Mouse (Mus musculus) stomach, embryonic 15.5 days (tissue): ENCODE data around the gene Myo7a. TPM values are rescaled to one million over a fixed set of nuclear protein-coding genes. Genes with fewer than 3 reads are reported as not detected.

Experiments
- ATAC-seq: fragments of 200-750 bp; cut with Nextera tagmentation; 2 replicates; pipeline ENCODE4 v1.8.0; 2017; ENCODE audit warnings: low read depth, moderate number of reproducible peaks, moderate TSS enrichment; ENCODE audit not compliant: insufficient read depth, low FRiP score
- H3K27ac ChIP-seq: fragments of 300-500 bp; sonication (generic); 2 replicates; pipeline ENCODE4 v1.5.1; 2015; ENCODE audit warnings: mild to moderate bottlenecking, inconsistent platforms
- H3K27me3 ChIP-seq: fragments of 300-500 bp; sonication (generic); replicated peaks from 2 replicates; pipeline ENCODE4 v1.6.1; 2015; ENCODE audit warnings: inconsistent platforms
- H3K36me3 ChIP-seq: fragments of 300-500 bp; sonication (generic); 2 replicates; pipeline ENCODE4 v1.6.1; 2015; ENCODE audit warnings: inconsistent platforms
- H3K4me1 ChIP-seq: fragments of 300-500 bp; sonication (generic); 2 replicates; pipeline ENCODE4 v1.6.1; 2015; ENCODE audit warnings: inconsistent platforms
- H3K4me2 ChIP-seq: fragments of 300-500 bp; sonication (generic); 2 replicates; pipeline ENCODE4 v1.6.1; 2015; ENCODE audit warnings: mild to moderate bottlenecking, inconsistent platforms
- H3K4me3 ChIP-seq: fragments of 300-500 bp; sonication (generic); replicated peaks from 2 replicates; pipeline ENCODE4 v1.5.1; 2015; ENCODE audit warnings: inconsistent platforms
- H3K9ac ChIP-seq: fragments of 300-500 bp; sonication (generic); 2 replicates; pipeline ENCODE4 v1.6.1; 2015; ENCODE audit warnings: inconsistent platforms
- H3K9me3 ChIP-seq: fragments of 300-500 bp; sonication (generic); 2 replicates; pipeline ENCODE4 v1.6.1; 2016; ENCODE audit warnings: inconsistent platforms
- WGBS: fragments of 180-500 bp; shearing (Covaris S2); methylation state at CpG from one replicate; pipeline ENCODE4 v1.1.7; 2015; 5-methylcytosine and 5-hydroxymethylcytosine counted together
- polyA plus RNA-seq: library from polyadenylated mRNA; unstranded; fragments of >200 nt; fragmentation: Nextera tagmentation; extraction: Ambion mirVana; gene quantifications from 2 replicates; pipeline ENCODE4 v1.2.1, GENCODE M21; 2015

The Myo7a gene
- polyA plus RNA-seq, 1 experiment from 2014 or later, result 9.3 TPM

DNA sequence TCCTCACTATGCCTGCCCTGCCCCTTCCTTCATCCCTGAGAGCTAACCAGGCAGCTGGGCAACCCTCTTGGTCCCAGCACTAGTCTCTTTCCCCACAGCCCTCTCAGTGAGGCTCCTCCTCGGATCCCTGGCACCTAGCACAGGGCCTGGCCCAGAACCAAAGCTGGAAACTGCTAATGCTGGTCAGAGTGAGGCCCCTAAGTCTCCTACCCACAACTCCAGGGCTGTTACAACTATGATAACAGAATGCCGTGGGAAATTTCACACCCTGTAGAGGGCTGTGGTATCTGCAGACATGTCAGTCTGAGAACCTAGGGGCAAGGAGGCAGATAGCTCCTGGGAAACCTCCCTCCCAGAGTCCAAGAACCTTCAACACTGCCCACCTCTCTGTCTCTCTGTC is 21.3 kb upstream of the Myo7a start:
- H3K9me3 ChIP-seq, result no peaks in the 10 kb centered on the region
- no peaks in the 10 kb centered on the region for H3K36me3 ChIP-seq
- peaks cover 11% of the 10 kb centered on the region; the same call in 1 of the 2 replicates for H3K4me1 ChIP-seq
- WGBS, result 25% methylated on average over 2 of the region's 2 CpGs
- no peak overlapping the region for H3K9ac ChIP-seq
- no peak overlapping the region for H3K4me3 ChIP-seq
- H3K27me3 ChIP-seq, result no peaks in the 10 kb centered on the region
- H3K27ac ChIP-seq, result no peak overlapping the region
- no peak overlapping the region for H3K4me2 ChIP-seq
- ATAC-seq, result peak; percentile 55

DNA sequence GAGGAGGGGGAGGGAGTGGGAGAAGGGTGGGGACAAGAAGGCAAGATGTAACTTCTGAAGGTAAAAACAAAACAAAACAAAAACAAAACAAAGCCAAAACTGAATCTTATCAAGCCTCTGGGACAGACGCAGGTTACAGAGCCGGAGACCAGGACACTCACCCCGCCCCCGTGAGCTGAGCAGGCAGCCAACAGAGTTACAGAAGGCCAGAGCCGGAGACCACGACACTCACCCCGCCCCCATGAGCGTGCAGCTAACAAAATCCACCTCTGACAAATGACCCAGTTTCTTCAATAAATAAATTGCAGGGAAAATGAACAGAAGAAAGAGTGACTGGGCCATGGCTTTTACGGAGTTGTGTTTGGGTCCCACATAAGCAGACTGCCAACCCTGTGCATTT is 19.9 kb upstream of the Myo7a start:
- no peak for ATAC-seq
- no peaks in the 10 kb centered on the region for H3K9me3 ChIP-seq
- H3K4me2 ChIP-seq, result no peak overlapping the region
- no peak overlapping the region for H3K4me3 ChIP-seq
- H3K36me3 ChIP-seq, result no peaks in the 10 kb centered on the region
- H3K27ac ChIP-seq, result no peak overlapping the region
- no peaks in the 10 kb centered on the region for H3K27me3 ChIP-seq
- WGBS, result 19% methylated on average over 9 of the region's 9 CpGs
- peaks cover 11% of the 10 kb centered on the region; the same call in 1 of the 2 replicates for H3K4me1 ChIP-seq
- H3K9ac ChIP-seq, result no peak overlapping the region

DNA sequence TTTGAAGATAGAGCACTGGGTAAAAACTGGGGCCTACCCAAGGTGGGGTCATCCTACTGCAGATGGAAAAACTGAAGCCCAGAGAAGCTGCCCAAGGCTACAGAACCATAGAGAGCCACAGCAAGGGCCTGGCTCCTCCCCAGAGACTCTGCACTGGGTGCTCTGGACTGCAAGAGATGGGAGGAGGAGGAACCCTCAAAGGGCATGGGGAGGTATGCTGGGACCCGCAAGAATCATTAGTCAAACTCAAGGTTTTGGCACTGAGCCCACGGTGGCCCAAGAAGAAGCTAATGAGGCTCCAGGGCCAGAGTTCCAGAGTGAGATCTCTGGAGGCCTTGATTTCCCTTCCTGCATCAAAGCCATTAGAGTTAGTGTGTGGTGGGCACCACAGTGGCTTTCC is 18.7 kb upstream of the Myo7a start:
- no peak overlapping the region for H3K27ac ChIP-seq
- 41% methylated on average over 2 of the region's 2 CpGs for WGBS
- H3K4me2 ChIP-seq, result no peak overlapping the region
- no peaks in the 10 kb centered on the region for H3K9me3 ChIP-seq
- H3K27me3 ChIP-seq, result no peaks in the 10 kb centered on the region
- no peaks in the 10 kb centered on the region for H3K36me3 ChIP-seq
- no peak overlapping the region for H3K4me3 ChIP-seq
- ATAC-seq, result no peak
- no peak overlapping the region for H3K9ac ChIP-seq
- peaks cover 11% of the 10 kb centered on the region; the same call in 1 of the 2 replicates for H3K4me1 ChIP-seq

GRCm38 (mm10) chr7:98137583-98137982 is 18.3 kb upstream of the Myo7a start:
- no peak overlapping the region for H3K4me3 ChIP-seq
- ATAC-seq, result no peak
- no peaks in the 10 kb centered on the region for H3K36me3 ChIP-seq
- H3K4me2 ChIP-seq, result no peak overlapping the region
- H3K4me1 ChIP-seq, result peaks cover 11% of the 10 kb centered on the region; the same call in 1 of the 2 replicates
- no peaks in the 10 kb centered on the region for H3K9me3 ChIP-seq
- WGBS, result 46% methylated on average over 3 of the region's 3 CpGs
- H3K27ac ChIP-seq, result no peak overlapping the region
- H3K9ac ChIP-seq, result no peak overlapping the region
- H3K27me3 ChIP-seq, result no peaks in the 10 kb centered on the region

DNA sequence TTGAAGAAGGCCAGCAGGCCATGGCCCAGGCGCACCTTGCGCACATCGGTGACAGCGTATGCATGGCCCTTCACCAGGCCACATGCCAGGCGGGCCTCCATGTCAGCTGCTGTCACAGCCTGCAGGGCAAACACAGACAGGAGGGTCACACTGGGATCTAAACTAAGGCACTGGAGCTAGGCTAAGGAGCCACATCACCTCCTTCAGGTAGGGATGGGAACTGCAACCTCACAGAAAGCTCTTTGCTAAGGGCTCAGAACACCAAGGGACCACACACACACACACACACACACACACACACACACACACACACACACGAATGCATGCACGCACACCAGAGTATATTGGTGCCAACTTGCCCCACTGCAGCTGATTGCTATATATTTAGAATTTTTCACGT is 12.4 kb upstream of the Myo7a start:
- H3K27me3 ChIP-seq, result no peaks in the 10 kb centered on the region
- H3K9ac ChIP-seq, result no peak overlapping the region

GRCm38 (mm10) chr7:98125473-98125872 is 6.1 kb upstream of the Myo7a start:
- no peaks in the 10 kb centered on the region for H3K36me3 ChIP-seq
- no peak overlapping the region for H3K4me2 ChIP-seq
- no peak for ATAC-seq
- H3K9me3 ChIP-seq, result no peaks in the 10 kb centered on the region
- 37% methylated on average over 5 of the region's 5 CpGs for WGBS
- H3K27ac ChIP-seq, result no peak overlapping the region
- H3K4me1 ChIP-seq, result no peaks in the 10 kb centered on the region
- no peaks in the 10 kb centered on the region for H3K27me3 ChIP-seq
- no peak overlapping the region for H3K4me3 ChIP-seq
- H3K9ac ChIP-seq, result no peak overlapping the region

More for the DNA sequence above, 12.4 kb upstream of the Myo7a start:
- no peak overlapping the region for H3K4me2 ChIP-seq
- ATAC-seq, result no peak
- no peak overlapping the region for H3K27ac ChIP-seq
- H3K36me3 ChIP-seq, result no peaks in the 10 kb centered on the region
- no peak overlapping the region for H3K4me3 ChIP-seq
- H3K4me1 ChIP-seq, result no peaks in the 10 kb centered on the region
- no peaks in the 10 kb centered on the region for H3K9me3 ChIP-seq
- WGBS, result 91% methylated on average over 8 of the region's 8 CpGs

GRCm38 (mm10) chr7:98124701-98125100 is 5.4 kb upstream of the Myo7a start:
- Histone ChIP-seq H3K27me3 (no peaks in the 10 kb centered on the region), H3K27ac (no peak overlapping the region), H3K4me1 (no peaks in the 10 kb centered on the region), H3K4me2 (no peak overlapping the region), H3K9ac (no peak overlapping the region), H3K36me3 (no peaks in the 10 kb centered on the region), H3K9me3 (no peaks in the 10 kb centered on the region), H3K4me3 (no peak overlapping the region)
- no peak for ATAC-seq
- 34% methylated on average over 5 of the region's 5 CpGs for WGBS

DNA sequence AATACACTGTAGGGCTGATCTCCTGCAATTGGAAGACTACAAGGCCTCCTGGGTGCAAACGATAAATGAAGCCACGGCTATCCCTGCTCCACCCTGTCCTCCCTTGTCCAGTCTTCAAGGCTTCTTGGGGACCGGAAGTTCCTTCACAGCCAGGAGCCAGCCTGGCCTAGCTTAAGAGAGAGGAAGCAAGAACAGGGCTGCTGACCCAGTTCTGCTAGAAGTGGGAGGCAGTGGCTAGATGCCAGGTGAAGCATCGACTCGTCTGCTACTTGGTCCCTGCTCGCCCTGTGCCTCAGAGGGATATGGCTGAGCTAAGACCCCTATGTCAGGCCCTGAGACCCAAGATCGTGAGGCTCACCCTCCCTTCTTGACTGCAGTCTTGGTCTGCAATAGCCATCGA is 2.3 kb upstream of the Myo7a start:
- Histone ChIP-seq H3K4me3 (no peak overlapping the region), H3K4me2 (no peak overlapping the region), H3K36me3 (no peaks in the 10 kb centered on the region), H3K4me1 (0 out of 2 replicates have a peak, but pooled peaks cover 10% of the 10 kb centered on the region), H3K9ac (no peak overlapping the region), H3K27ac (no peak overlapping the region), H3K27me3 (no peaks in the 10 kb centered on the region), H3K9me3 (no peaks in the 10 kb centered on the region)
- 71% methylated on average over 8 of the region's 8 CpGs for WGBS
- no peak for ATAC-seq

DNA sequence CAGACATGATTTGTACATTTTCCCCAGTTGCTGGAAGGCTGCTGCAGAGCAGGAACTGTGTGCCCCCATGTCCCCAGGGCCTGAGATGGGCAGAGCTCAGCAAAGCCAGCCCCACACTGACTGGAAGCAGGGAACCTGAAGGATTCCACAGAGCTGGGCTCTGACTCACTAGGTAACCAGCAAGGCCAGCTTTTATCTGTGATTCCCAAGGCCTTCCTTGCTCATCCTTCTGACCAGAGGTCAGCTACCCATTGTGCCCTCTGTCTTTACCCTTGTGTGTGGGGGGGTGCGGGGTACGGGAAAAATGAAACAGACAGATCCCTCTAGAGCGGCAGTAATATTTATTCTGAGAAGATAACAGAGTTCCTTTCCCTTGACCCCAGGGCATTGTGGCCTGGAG is 1.9 kb upstream of the Myo7a start:
- Histone ChIP-seq H3K4me1 (0 out of 2 replicates have a peak, but pooled peaks cover 11% of the 10 kb centered on the region), H3K4me2 (no peak overlapping the region), H3K36me3 (no peaks in the 10 kb centered on the region), H3K27me3 (no peaks in the 10 kb centered on the region), H3K4me3 (no peak overlapping the region), H3K9me3 (no peaks in the 10 kb centered on the region), H3K27ac (no peak overlapping the region), H3K9ac (no peak overlapping the region)
- WGBS, result 54% methylated on average over 3 of the region's 3 CpGs
- no peak for ATAC-seq

GRCm38 (mm10) chr7:98120325-98120724 is 1.0 kb upstream of the Myo7a start:
- H3K27me3 ChIP-seq, result no peaks in the 10 kb centered on the region
- no peaks in the 10 kb centered on the region for H3K9me3 ChIP-seq
- no peak overlapping the region for H3K9ac ChIP-seq
- H3K4me2 ChIP-seq, result peak overlapping the region; percentile 53
- no peak overlapping the region for H3K27ac ChIP-seq
- peak overlapping the region; percentile 19; the same call in 1 of the 2 replicates for H3K4me3 ChIP-seq
- no peaks in the 10 kb centered on the region for H3K36me3 ChIP-seq
- ATAC-seq, result peak; percentile 43; the same call in 1 of the 2 replicates
- 5% methylated on average over 7 of the region's 7 CpGs for WGBS
- H3K4me1 ChIP-seq, result 0 out of 2 replicates have a peak, but pooled peaks cover 11% of the 10 kb centered on the region

DNA sequence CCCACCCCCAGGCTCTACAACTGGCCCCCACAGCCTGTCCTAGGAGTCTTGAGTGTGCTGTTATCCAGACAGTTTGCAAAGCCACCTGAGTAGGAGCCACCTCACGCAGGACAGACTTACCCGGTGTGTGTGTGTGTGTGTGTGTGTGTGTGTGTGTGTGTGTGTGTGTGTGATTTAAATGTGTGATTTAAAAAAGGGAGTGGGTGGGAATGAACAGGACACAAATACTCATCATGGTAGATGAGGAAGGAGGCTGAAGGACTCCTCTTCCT is 573 bp upstream of the Myo7a start:
- ATAC-seq, result no peak

DNA sequence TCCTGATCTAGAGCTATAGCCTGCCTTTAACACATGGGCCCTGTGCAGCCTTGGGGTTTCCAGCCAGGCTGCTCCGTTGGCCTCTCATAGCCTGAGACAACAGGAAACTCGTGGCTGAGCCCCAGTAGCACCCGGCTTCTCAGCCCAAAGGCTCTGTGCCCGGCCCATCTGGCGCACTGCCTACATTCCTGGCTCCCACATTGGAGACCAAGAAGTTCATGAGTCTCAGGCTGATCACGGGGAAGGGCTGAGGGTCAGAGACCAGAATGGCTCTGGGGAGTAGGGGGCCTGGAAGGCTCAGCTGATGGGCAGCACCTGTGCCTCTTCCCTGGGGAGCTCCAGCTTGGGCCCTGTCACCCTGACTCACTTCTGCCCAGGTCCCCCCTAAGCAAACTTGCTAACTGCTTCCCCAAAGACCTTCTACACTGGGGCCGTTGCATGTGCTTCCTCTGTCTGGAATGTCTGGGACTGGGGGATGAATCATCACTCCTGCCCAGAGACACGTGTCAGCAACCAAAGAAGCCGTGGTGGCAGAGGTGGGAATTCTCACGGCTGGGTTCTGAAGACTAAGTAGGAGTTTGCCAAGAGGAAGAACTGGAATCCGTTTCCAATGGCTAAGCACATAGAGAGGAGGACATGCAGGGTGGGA is 2.2 kb downstream of the Myo7a start:
- Histone ChIP-seq H3K9ac (no peak overlapping the region), H3K4me2 (no peak overlapping the region), H3K36me3 (no peaks in the 10 kb centered on the region), H3K4me3 (no peak overlapping the region), H3K4me1 (0 out of 2 replicates have a peak, but pooled peaks cover 11% of the 10 kb centered on the region), H3K9me3 (no peaks in the 10 kb centered on the region), H3K27me3 (peaks cover 8% of the 10 kb centered on the region; the same call in 1 of the 2 replicates), H3K27ac (no peak overlapping the region)
- ATAC-seq, result no peak
- 42% methylated on average over 11 of the region's 11 CpGs for whole genome bisulfite sequencing

More for the DNA sequence above, 573 bp upstream of the Myo7a start:
- 0 out of 2 replicates have a peak overlapping the region, but pooled peaks have one; percentile 53 for H3K4me2 ChIP-seq
- no peaks in the 10 kb centered on the region for H3K9me3 ChIP-seq
- no peaks in the 10 kb centered on the region for H3K36me3 ChIP-seq
- H3K27ac ChIP-seq, result no peak overlapping the region
- no peak overlapping the region for H3K4me3 ChIP-seq
- WGBS, result 75% methylated on average over 2 of the region's 2 CpGs
- H3K4me1 ChIP-seq, result 0 out of 2 replicates have a peak, but pooled peaks cover 11% of the 10 kb centered on the region
- H3K9ac ChIP-seq, result no peak overlapping the region
- H3K27me3 ChIP-seq, result no peaks in the 10 kb centered on the region

- H3K27me3 ChIP-seq, result peaks cover 17% of the 10 kb centered on the region
- no peaks in the 10 kb centered on the region for H3K9me3 ChIP-seq
- no peak overlapping the region for H3K4me3 ChIP-seq
- ATAC-seq, result no peak
- peaks cover 19% of the 10 kb centered on the region; the same call in 1 of the 2 replicates for H3K4me1 ChIP-seq
- no peak overlapping the region for H3K9ac ChIP-seq
- no peak overlapping the region for H3K4me2 ChIP-seq
- H3K36me3 ChIP-seq, result no peaks in the 10 kb centered on the region
- WGBS, result 57% methylated on average over 6 of the region's 6 CpGs
- no peak overlapping the region for H3K27ac ChIP-seq
Measured at GRCm38 (mm10) chr7:98114656-98115055, 4.7 kb downstream of the Myo7a start.
